Mouse (Mus musculus): Measurements from ENCODE around the gene Vps50. TPM values are rescaled to one million over a fixed set of nuclear protein-coding genes. Genes with fewer than 3 reads are reported as not detected.
"Not testable (repeated sequence)": the region's sequence is repeated elsewhere in the genome, so short reads cannot be mapped to it uniquely, and the experiment has no call there.

The Vps50 gene
- polyA plus RNA-seq, 1 experiment from 2014 or later, result 47.7 TPM

- Histone ChIP-seq H3K9me3 (no peaks in the 10 kb centered on the region), H3K4me2 (replicated peaks) (no peak overlapping the region), H3K4me3 (replicated peaks) (no peak overlapping the region), H3K4me1 (replicated peaks) (peaks cover 8% of the 10 kb centered on the region), H3K27ac (no peak overlapping the region), H3K36me3 (no peaks in the 10 kb centered on the region), H3K9ac (replicated peaks) (no peak overlapping the region), H3K27me3 (no peaks in the 10 kb centered on the region)
- WGBS, result 77% methylated on average over 5 of the region's 5 CpGs
- no peak for ATAC-seq
These were observed 3.9 kb upstream of the Vps50 start for GRCm38 (mm10) chr6:3494285-3494684.

DNA sequence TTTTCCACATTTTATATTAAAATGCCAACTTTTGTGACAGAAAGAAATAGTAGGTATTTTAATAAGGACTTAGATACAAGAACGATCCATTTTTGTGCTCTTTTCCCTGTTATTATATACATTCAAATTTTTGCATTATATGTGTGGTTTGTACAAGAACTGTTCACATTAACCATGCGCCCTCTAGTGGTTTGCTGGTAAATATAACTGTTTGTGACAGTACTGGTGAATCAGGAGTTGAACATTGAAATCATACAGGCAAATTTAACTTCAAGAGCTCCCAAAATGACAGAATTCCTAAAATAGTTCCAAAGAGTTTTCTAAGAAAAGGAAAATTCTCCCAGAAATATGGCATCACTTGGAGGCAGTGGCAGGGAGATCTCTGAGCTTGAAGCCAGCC is 2.0 kb upstream of the Vps50 start:
- ATAC-seq, result no peak
- WGBS, result 4% methylated on average over 2 of the region's 2 CpGs

DNA sequence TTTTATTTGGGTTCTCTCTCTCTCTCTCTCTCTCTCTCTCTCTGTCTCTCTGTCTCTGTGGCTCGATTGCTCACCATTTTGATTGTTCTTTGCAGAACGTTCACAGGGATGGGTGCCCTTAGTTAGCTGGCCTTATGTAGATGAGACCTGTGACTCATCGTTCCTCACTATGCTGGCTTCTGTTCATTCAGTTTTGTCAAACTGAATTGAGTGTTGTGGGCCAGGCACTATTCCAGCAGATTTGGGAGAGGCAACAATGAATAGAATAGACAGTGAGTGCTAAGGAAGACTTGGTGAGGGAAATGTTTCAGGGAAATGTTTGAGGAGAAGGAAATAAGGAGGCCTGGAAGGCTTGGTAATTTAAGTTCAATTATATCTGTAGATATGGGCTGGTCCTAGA is 2.1 kb downstream of the Vps50 start:
- H3K4me3 ChIP-seq (replicated peaks), result no peak overlapping the region
- no peak overlapping the region for H3K4me2 ChIP-seq (replicated peaks)
- ATAC-seq, result no peak
- no peak overlapping the region for H3K9ac ChIP-seq (replicated peaks)
- peaks cover 13% of the 10 kb centered on the region for H3K4me1 ChIP-seq (replicated peaks)
- H3K9me3 ChIP-seq, result no peaks in the 10 kb centered on the region
- no peaks in the 10 kb centered on the region for H3K27me3 ChIP-seq
- H3K36me3 ChIP-seq, result no peaks in the 10 kb centered on the region
- 88% methylated on average over 3 of the region's 3 CpGs for WGBS
- no peak overlapping the region for H3K27ac ChIP-seq

More for the DNA sequence above, 2.0 kb upstream of the Vps50 start:
- H3K4me1 ChIP-seq (replicated peaks), result peaks cover 13% of the 10 kb centered on the region
- no peak overlapping the region for H3K27ac ChIP-seq
- H3K4me3 ChIP-seq (replicated peaks), result no peak overlapping the region
- H3K36me3 ChIP-seq, result no peaks in the 10 kb centered on the region
- H3K27me3 ChIP-seq, result no peaks in the 10 kb centered on the region
- H3K4me2 ChIP-seq (replicated peaks), result no peak overlapping the region
- no peaks in the 10 kb centered on the region for H3K9me3 ChIP-seq
- no peak overlapping the region for H3K9ac ChIP-seq (replicated peaks)

DNA sequence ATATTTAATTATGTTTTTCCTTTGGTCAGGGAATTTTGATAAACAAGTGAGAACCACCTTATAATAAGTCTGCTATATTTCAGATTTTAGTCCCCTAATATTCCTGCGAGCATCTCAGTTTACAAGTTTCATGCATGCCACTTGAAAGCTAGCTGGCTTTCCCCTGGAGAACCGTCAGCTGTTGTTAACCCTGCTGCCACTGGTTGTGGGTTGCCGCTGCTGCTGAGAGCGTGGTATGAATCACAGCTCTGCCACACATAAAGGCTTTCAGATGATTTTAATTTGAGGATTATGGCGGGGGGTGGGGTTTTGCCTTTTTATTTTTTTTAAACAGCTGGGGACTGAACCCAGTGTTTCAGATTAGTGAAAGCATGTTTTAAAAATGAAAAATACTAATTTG is 7.1 kb downstream of the Vps50 start:
- H3K27me3 ChIP-seq, result no peaks in the 10 kb centered on the region
- 0 out of 2 replicates have a peak, but pooled peaks cover 3% of the 10 kb centered on the region for H3K36me3 ChIP-seq
- ATAC-seq, result no peak
- no peaks in the 10 kb centered on the region for H3K9me3 ChIP-seq
- H3K4me3 ChIP-seq (replicated peaks), result no peak overlapping the region
- peaks cover 1% of the 10 kb centered on the region for H3K4me1 ChIP-seq (replicated peaks)
- no peak overlapping the region for H3K9ac ChIP-seq (replicated peaks)
- no peak overlapping the region for H3K27ac ChIP-seq
- no peak overlapping the region for H3K4me2 ChIP-seq (replicated peaks)
- 70% methylated on average over 5 of the region's 5 CpGs for WGBS

GRCm38 (mm10) chr6:3507078-3507477 is 8.9 kb downstream of the Vps50 start:
- Histone ChIP-seq H3K27ac (no peak overlapping the region), H3K4me3 (replicated peaks) (no peak overlapping the region), H3K9ac (replicated peaks) (no peak overlapping the region), H3K36me3 (0 out of 2 replicates have a peak, but pooled peaks cover 3% of the 10 kb centered on the region), H3K9me3 (no peaks in the 10 kb centered on the region), H3K4me2 (replicated peaks) (no peak overlapping the region), H3K27me3 (no peaks in the 10 kb centered on the region), H3K4me1 (replicated peaks) (peaks cover 17% of the 10 kb centered on the region)
- WGBS, result 85% methylated on average over 4 of the region's 4 CpGs
- no peak for ATAC-seq

GRCm38 (mm10) chr6:3508151-3508550 is 10.0 kb downstream of the Vps50 start:
- not testable (repeated sequence) for H3K4me3 ChIP-seq (replicated peaks); H3K36me3 ChIP-seq; H3K9ac ChIP-seq (replicated peaks); H3K27me3 ChIP-seq; H3K9me3 ChIP-seq; ATAC-seq; H3K4me2 ChIP-seq (replicated peaks); H3K27ac ChIP-seq
- peaks cover 25% of the 10 kb centered on the region for H3K4me1 ChIP-seq (replicated peaks)
- WGBS, result 93% methylated on average over 2 of the region's 2 CpGs

GRCm38 (mm10) chr6:3509782-3510181 is 11.6 kb downstream of the Vps50 start:
- no peak overlapping the region for H3K4me2 ChIP-seq (replicated peaks)
- no peak overlapping the region for H3K9ac ChIP-seq (replicated peaks)
- peaks cover 28% of the 10 kb centered on the region for H3K4me1 ChIP-seq (replicated peaks)
- 0 out of 2 replicates have a peak, but pooled peaks cover 3% of the 10 kb centered on the region for H3K36me3 ChIP-seq
- 8% methylated on average over 2 of the region's 2 CpGs for WGBS
- ATAC-seq, result peak; percentile 35; the same call in 1 of the 2 replicates
- no peaks in the 10 kb centered on the region for H3K27me3 ChIP-seq
- no peak overlapping the region for H3K4me3 ChIP-seq (replicated peaks)
- no peak overlapping the region for H3K27ac ChIP-seq
- no peaks in the 10 kb centered on the region for H3K9me3 ChIP-seq

- H3K27ac ChIP-seq, result peak overlapping the region; percentile 87
- no peak for ATAC-seq
- no peaks in the 10 kb centered on the region for H3K27me3 ChIP-seq
- H3K36me3 ChIP-seq, result 0 out of 2 replicates have a peak, but pooled peaks cover 3% of the 10 kb centered on the region
- peak overlapping the region; percentile 64 for H3K9ac ChIP-seq (replicated peaks)
- peak overlapping the region; percentile 46 for H3K4me2 ChIP-seq (replicated peaks)
- WGBS, result 52% methylated on average over 10 of the region's 10 CpGs
- peak overlapping the region; percentile 2; the same call in 1 of the 2 replicates for H3K4me3 ChIP-seq (replicated peaks)
- peaks cover 28% of the 10 kb centered on the region for H3K4me1 ChIP-seq (replicated peaks)
- no peaks in the 10 kb centered on the region for H3K9me3 ChIP-seq
These were observed 12.9 kb downstream of the Vps50 start for GRCm38 (mm10) chr6:3511116-3511515.

DNA sequence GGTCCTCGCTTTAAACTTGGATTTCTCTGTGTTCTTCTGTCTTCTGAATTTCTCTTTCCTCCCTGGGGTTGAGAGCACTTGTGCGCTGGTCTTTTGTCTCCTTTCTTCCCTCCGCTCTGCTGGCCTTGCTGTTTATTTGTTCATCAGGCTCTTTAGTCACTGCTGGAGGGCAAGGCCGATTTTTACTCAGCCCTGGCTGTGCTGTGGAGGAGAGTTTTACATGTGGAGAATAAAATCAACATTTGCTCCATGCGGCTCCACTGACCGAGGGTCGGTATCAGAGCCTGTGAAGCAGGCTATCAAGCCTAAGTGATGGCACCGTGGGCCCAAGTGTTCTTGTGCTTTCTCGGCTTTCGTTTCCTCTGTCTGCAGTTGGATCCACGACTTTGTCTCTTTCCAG is 13.4 kb downstream of the Vps50 start:
- Histone ChIP-seq H3K36me3 (no peaks in the 10 kb centered on the region), H3K4me1 (replicated peaks) (peaks cover 28% of the 10 kb centered on the region), H3K4me2 (replicated peaks) (peak overlapping the region; percentile 46), H3K9ac (replicated peaks) (peak overlapping the region; percentile 64), H3K27ac (peak overlapping the region; percentile 87), H3K9me3 (no peaks in the 10 kb centered on the region), H3K27me3 (no peaks in the 10 kb centered on the region), H3K4me3 (replicated peaks) (peak overlapping the region; percentile 2; the same call in 1 of the 2 replicates)
- WGBS, result 26% methylated on average over 11 of the region's 11 CpGs
- peak; percentile 48; the same call in 1 of the 2 replicates for ATAC-seq

- H3K9me3 ChIP-seq, result no peaks in the 10 kb centered on the region
- 0 out of 2 replicates have a peak overlapping the region, but pooled peaks have one; percentile 41 for H3K9ac ChIP-seq (replicated peaks)
- peak; percentile 93 for ATAC-seq
- H3K4me3 ChIP-seq (replicated peaks), result no peak overlapping the region
- peak overlapping the region; percentile 73 for H3K27ac ChIP-seq
- WGBS, result 34% methylated on average over 3 of the region's 3 CpGs
- peaks cover 28% of the 10 kb centered on the region for H3K4me1 ChIP-seq (replicated peaks)
- 0 out of 2 replicates have a peak, but pooled peaks cover 3% of the 10 kb centered on the region for H3K36me3 ChIP-seq
- no peak overlapping the region for H3K4me2 ChIP-seq (replicated peaks)
- H3K27me3 ChIP-seq, result no peaks in the 10 kb centered on the region
These were observed 14.4 kb downstream of the Vps50 start for GRCm38 (mm10) chr6:3512611-3513010.

- peaks cover 8% of the 10 kb centered on the region for H3K36me3 ChIP-seq
- no peak overlapping the region for H3K4me2 ChIP-seq (replicated peaks)
- H3K9ac ChIP-seq (replicated peaks), result no peak overlapping the region
- peaks cover 6% of the 10 kb centered on the region for H3K4me1 ChIP-seq (replicated peaks)
- no peaks in the 10 kb centered on the region for H3K9me3 ChIP-seq
- H3K27me3 ChIP-seq, result no peaks in the 10 kb centered on the region
- no peak overlapping the region for H3K4me3 ChIP-seq (replicated peaks)
- H3K27ac ChIP-seq, result no peak overlapping the region
- 92% methylated on average over 4 of the region's 4 CpGs for WGBS
- no peak for ATAC-seq
These were observed 30.0 kb downstream of the Vps50 start for GRCm38 (mm10) chr6:3528198-3528597.

DNA sequence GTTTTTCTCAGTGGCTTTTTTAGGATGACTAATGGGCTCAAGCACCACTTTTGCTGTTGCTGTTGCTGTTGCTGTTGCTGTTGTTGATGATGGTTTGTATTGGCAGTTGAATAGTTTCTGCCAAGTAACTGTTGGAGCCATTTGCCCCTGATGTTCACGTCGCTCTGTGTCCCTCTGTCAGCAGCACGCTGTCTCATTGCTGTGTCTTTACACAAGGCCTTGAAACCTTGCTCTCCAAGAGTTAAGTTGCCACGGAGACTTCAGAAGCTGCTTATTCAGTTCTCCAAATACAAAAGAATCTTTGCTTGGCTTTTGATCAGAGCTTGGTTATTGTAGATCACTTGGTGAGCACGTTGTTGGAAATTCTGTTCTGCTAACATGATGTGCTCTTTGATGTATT is 33.3 kb downstream of the Vps50 start:
- no peak overlapping the region for H3K27ac ChIP-seq
- H3K9ac ChIP-seq (replicated peaks), result no peak overlapping the region
- 0 out of 2 replicates have a peak, but pooled peaks cover 1% of the 10 kb centered on the region for H3K36me3 ChIP-seq
- H3K27me3 ChIP-seq, result no peaks in the 10 kb centered on the region
- no peak overlapping the region for H3K4me2 ChIP-seq (replicated peaks)
- ATAC-seq, result 0 out of 2 replicates have a peak, but pooled peaks have one; percentile 55
- no peaks in the 10 kb centered on the region for H3K9me3 ChIP-seq
- H3K4me1 ChIP-seq (replicated peaks), result peaks cover 6% of the 10 kb centered on the region
- H3K4me3 ChIP-seq (replicated peaks), result no peak overlapping the region
- WGBS, result 2% methylated on average over 5 of the region's 5 CpGs

GRCm38 (mm10) chr6:3536048-3536447 is 37.9 kb downstream of the Vps50 start:
- H3K4me3 ChIP-seq (replicated peaks), result no peak overlapping the region
- no peaks in the 10 kb centered on the region for H3K9me3 ChIP-seq
- no peak overlapping the region for H3K9ac ChIP-seq (replicated peaks)
- H3K4me1 ChIP-seq (replicated peaks), result peaks cover 6% of the 10 kb centered on the region
- no peak for ATAC-seq
- no peak overlapping the region for H3K27ac ChIP-seq
- H3K4me2 ChIP-seq (replicated peaks), result no peak overlapping the region
- H3K36me3 ChIP-seq, result 0 out of 2 replicates have a peak, but pooled peaks cover 14% of the 10 kb centered on the region
- H3K27me3 ChIP-seq, result no peaks in the 10 kb centered on the region
- 41% methylated on average over 1 of the region's 1 CpGs for WGBS

Measured in midbrain, embryonic 13.5 days (tissue).